Mouse (Mus musculus): ENCODE data around the gene Rxfp1.

DNA sequence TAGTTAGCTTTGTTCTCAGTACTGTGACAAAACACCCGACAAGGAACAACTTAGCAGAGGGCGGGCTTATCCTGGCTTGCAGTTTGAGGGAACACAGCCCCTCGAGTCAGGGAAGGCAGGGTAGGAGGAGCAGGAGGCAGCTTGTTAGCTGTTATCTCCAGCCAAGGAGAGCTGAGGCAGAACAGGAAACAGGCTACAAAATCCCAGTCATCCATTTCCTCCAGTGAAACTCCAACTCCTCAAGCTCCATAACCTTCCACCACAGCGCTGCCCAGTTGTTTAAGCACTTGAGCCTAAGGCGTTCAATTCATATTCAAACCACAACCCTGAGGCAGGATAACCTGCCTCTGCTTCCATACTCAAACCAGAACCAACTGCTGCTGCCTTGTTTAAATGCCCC, 63.0 kb downstream of the Rxfp1 start:
- TF ChIP-seq POLR2A (IDR thresholded peaks at IDR 0.05; ENCODE audit: borderline replicate concordance, low read depth, low read length) (no peak), CTCF (IDR thresholded peaks at IDR 0.05; ENCODE audit: low read depth, low read length) (no peak)
